Mouse (Mus musculus) kidney, embryonic 15.5 days (tissue): ENCODE data around the gene Tspan17. TPM values are rescaled to one million over a fixed set of nuclear protein-coding genes. Genes with fewer than 3 reads are reported as not detected.
A peak's percentile ranks its signal among the peaks of the same experiment; 100 is the strongest.
"Not testable (repeated sequence)": the region's sequence is repeated elsewhere in the genome, so short reads cannot be mapped to it uniquely, and the experiment has no call there.

ENCODE experiments used
- ATAC-seq: fragments of 200-750 bp; cut with Nextera tagmentation; replicated peaks from 2 replicates; pipeline ENCODE4 v1.8.0; 2017; ENCODE audit warnings: moderate TSS enrichment; ENCODE audit not compliant: low FRiP score
- H3K27ac ChIP-seq: fragments of 300-500 bp; sonication (generic); 2 replicates; pipeline ENCODE4 v1.5.1; 2015; ENCODE audit warnings: mild to moderate bottlenecking, inconsistent platforms
- H3K27me3 ChIP-seq: fragments of 300-500 bp; sonication (generic); 2 replicates; pipeline ENCODE4 v1.6.1; 2015; ENCODE audit warnings: inconsistent platforms
- H3K36me3 ChIP-seq: fragments of 300-500 bp; sonication (generic); 2 replicates; pipeline ENCODE4 v1.6.1; 2015; ENCODE audit warnings: inconsistent platforms
- H3K4me1 ChIP-seq: fragments of 300-500 bp; sonication (generic); 2 replicates; pipeline ENCODE4 v1.6.1; 2015; ENCODE audit warnings: inconsistent platforms
- H3K4me2 ChIP-seq: fragments of 300-500 bp; sonication (generic); 2 replicates; pipeline ENCODE4 v1.6.1; 2015; ENCODE audit warnings: moderate library complexity, mild to moderate bottlenecking, inconsistent platforms
- H3K4me3 ChIP-seq: fragments of 300-500 bp; sonication (generic); replicated peaks from 2 replicates; pipeline ENCODE4 v1.5.1; 2015; ENCODE audit warnings: mild to moderate bottlenecking, inconsistent platforms
- H3K9ac ChIP-seq: fragments of 300-500 bp; sonication (generic); 2 replicates; pipeline ENCODE4 v1.6.1; 2015; ENCODE audit warnings: mild to moderate bottlenecking, inconsistent platforms
- H3K9me3 ChIP-seq: fragments of 300-500 bp; sonication (generic); replicated peaks from 2 replicates; pipeline ENCODE4 v1.6.1; 2016; ENCODE audit warnings: inconsistent platforms
- WGBS: fragments of 180-500 bp; shearing (Covaris S2); methylation state at CpG from one replicate; pipeline ENCODE4 v1.1.7; 2015; ENCODE audit warnings: mixed read lengths; 5-methylcytosine and 5-hydroxymethylcytosine counted together
- polyA plus RNA-seq: library from polyadenylated mRNA; unstranded; fragments of >200 nt; fragmentation: Nextera tagmentation; extraction: Ambion mirVana; gene quantifications from 2 replicates; pipeline ENCODE4 v1.2.1, GENCODE M21; 2015

Tspan17 gene
- polyA plus RNA-seq, 1 experiment from 2014 or later = 13.4 TPM

DNA sequence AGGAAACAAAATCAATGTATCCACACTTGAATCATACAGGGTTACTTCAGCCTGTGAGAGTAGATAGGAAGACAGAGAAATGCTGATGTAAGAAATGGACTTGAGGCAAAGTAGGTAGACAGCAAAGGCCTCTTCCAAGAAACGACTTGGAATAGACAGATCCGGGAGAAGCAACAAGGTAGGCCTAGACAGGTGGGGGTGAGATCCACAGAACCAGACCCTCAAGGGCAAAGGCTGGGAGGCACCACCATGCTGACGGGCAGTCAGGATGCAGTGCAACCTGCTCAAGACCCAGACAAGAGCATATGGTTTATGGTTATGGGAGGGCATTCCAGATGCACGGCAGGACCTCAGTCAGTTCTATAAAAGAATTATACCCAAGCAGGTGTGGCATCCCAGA lies 22.2 kb upstream of the Tspan17 start:
- no peak overlapping the region for H3K4me3 ChIP-seq
- no peaks in the 10 kb centered on the region for H3K9me3 ChIP-seq
- no peak for ATAC-seq
- H3K36me3 ChIP-seq = no peaks in the 10 kb centered on the region
- H3K27ac ChIP-seq = no peak overlapping the region
- no peak overlapping the region for H3K4me2 ChIP-seq
- H3K9ac ChIP-seq = no peak overlapping the region
- 74% methylated on average over 4 of the region's 4 CpGs for WGBS
- peaks cover 63% of the 10 kb centered on the region for H3K27me3 ChIP-seq
- H3K4me1 ChIP-seq = peaks cover 14% of the 10 kb centered on the region

DNA sequence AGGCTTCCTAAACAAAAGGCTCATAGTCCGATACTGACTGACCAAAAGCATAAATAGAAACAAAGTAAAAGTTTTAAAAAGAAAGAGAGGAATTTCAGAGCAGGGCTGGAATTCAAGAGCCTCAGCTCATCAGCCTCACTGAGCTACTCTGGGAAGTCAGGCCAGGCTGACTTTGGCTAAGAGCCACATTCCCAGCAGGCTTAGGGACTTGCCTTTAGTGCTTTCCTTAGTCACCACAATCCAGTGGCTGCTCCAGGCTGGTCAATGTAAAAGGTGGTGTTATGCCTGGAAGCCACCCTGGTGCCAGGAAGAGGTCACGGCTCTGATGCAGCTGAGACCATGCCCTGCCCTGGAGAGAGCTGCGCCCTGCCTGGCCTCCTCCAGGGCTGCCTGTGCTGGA lies 8.6 kb upstream of the Tspan17 start:
- no peak overlapping the region for H3K4me2 ChIP-seq
- no peak overlapping the region for H3K4me3 ChIP-seq
- no peak overlapping the region for H3K9ac ChIP-seq
- no peak for ATAC-seq
- no peaks in the 10 kb centered on the region for H3K4me1 ChIP-seq
- H3K27me3 ChIP-seq = no peaks in the 10 kb centered on the region
- 83% methylated on average over 3 of the region's 3 CpGs for WGBS
- no peaks in the 10 kb centered on the region for H3K9me3 ChIP-seq
- no peaks in the 10 kb centered on the region for H3K36me3 ChIP-seq
- no peak overlapping the region for H3K27ac ChIP-seq

DNA sequence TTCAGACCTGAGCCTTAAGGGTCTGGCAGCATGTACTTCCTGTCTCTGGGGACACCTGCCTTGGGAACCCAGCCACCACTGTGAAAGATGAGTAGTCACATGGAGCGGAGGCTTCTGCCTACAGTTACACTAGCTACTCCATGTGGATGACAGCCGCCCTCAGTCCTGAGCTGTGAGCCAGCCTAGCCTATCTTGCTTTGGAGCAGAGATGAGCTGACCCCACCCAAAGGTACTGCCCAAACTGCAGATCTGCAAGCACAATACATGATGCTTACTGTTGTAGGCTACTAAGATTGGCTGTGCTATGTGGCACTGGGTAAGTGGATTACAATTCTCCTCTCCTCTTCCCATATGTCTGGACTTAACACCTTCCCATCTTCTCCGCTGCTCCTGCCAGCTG lies 8.1 kb upstream of the Tspan17 start:
- H3K27ac ChIP-seq = no peak overlapping the region
- no peak for ATAC-seq
- no peaks in the 10 kb centered on the region for H3K27me3 ChIP-seq
- H3K36me3 ChIP-seq = no peaks in the 10 kb centered on the region
- H3K4me3 ChIP-seq = no peak overlapping the region
- no peak overlapping the region for H3K9ac ChIP-seq
- H3K9me3 ChIP-seq = no peaks in the 10 kb centered on the region
- no peaks in the 10 kb centered on the region for H3K4me1 ChIP-seq
- WGBS = 80% methylated on average over 3 of the region's 3 CpGs
- H3K4me2 ChIP-seq = no peak overlapping the region

DNA sequence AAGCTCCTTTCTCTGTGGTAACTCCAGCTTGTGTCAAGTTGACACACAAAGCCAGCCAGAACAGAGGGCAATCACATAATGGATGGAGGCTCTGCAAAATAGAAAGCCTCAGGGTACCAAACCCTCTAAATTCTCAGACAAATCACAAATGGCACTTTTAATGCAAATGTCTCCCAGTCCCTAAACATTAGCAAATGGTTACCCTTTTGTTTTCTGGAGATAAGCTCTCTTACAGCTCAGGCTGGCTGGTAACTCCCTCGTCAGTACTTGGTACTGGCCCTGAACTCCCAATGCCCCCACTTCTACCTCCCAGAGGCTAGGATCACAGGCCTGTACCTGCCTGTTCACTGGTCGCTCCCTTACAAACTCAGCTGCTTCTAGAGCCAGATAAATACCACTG lies 5.9 kb upstream of the Tspan17 start:
- no peaks in the 10 kb centered on the region for H3K4me1 ChIP-seq
- H3K27me3 ChIP-seq = 0 out of 2 replicates have a peak, but pooled peaks cover 5% of the 10 kb centered on the region
- H3K9ac ChIP-seq = no peak overlapping the region
- no peak for ATAC-seq
- H3K27ac ChIP-seq = no peak overlapping the region
- H3K4me2 ChIP-seq = no peak overlapping the region
- H3K36me3 ChIP-seq = no peaks in the 10 kb centered on the region
- no peaks in the 10 kb centered on the region for H3K9me3 ChIP-seq
- WGBS = 51% methylated on average over 2 of the region's 2 CpGs
- H3K4me3 ChIP-seq = no peak overlapping the region

DNA sequence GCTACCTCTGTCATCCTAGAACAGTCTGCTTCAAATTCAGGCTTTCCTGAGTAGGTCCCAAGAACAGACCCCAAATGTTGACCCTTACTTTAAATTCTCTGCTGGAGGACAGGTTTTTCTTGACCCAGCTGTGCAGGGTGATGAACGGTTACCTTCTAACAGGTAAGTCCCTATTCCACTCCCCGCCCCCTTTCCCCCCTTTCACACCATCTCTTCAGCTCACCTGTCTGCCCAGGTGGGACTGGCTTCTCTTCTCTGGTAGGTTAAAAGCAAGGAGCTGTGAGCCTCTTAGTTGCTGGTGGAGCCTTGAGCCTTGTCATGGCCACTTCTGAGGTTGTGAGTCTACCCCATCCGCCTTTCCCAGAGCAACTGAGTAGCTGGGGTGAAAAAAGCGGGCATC lies 5.5 kb upstream of the Tspan17 start, which contains the start of gene Eif4e1b:
Gene Eif4e1b, plus strand, starts transcription at position 301 of the 400 bp plus-strand sequence.
- no peak for ATAC-seq

DNA sequence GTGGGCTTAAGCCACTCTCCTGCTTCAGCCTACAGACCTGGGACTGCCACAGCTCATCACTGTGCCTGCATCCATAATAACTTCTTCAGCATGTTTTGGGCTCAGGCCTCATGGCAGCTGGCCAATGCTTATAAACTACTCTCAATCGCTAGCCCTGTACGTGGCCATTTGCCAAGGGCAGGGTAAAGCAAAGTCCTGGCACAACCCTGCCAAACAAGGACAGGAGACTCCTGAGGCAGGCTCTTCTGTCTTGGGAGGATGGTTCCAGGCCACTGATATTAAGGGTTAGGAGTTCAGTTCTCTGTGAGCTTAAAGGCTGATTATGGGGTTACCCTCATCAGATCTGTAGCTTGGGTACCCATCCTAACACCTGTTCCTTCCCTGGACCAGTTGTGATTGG lies 1.6 kb upstream of the Tspan17 start:
- Histone ChIP-seq H3K27me3 (peaks cover 30% of the 10 kb centered on the region), H3K4me1 (peaks cover 23% of the 10 kb centered on the region)
- ATAC-seq, H3K9ac ChIP-seq, H3K4me3 ChIP-seq, H3K36me3 ChIP-seq, H3K27ac ChIP-seq, H3K4me2 ChIP-seq, H3K9me3 ChIP-seq: not testable (repeated sequence)
- 79% methylated on average over 2 of the region's 2 CpGs for WGBS

More for the DNA sequence above, 5.5 kb upstream of the Tspan17 start, which contains the start of gene Eif4e1b:
- no peaks in the 10 kb centered on the region for H3K36me3 ChIP-seq
- H3K4me1 ChIP-seq = peaks cover 2% of the 10 kb centered on the region; the same call in 1 of the 2 replicates
- 87% methylated on average over 4 of the region's 4 CpGs for WGBS
- H3K4me3 ChIP-seq = no peak within 1 kb of the TSS
- no peak within 1 kb of the TSS for H3K27ac ChIP-seq
- 0 out of 2 replicates have a peak, but pooled peaks cover 5% of the 10 kb centered on the region for H3K27me3 ChIP-seq
- H3K4me2 ChIP-seq = no peak within 1 kb of the TSS
- H3K9me3 ChIP-seq = no peaks in the 10 kb centered on the region
- no peak within 1 kb of the TSS for H3K9ac ChIP-seq

DNA sequence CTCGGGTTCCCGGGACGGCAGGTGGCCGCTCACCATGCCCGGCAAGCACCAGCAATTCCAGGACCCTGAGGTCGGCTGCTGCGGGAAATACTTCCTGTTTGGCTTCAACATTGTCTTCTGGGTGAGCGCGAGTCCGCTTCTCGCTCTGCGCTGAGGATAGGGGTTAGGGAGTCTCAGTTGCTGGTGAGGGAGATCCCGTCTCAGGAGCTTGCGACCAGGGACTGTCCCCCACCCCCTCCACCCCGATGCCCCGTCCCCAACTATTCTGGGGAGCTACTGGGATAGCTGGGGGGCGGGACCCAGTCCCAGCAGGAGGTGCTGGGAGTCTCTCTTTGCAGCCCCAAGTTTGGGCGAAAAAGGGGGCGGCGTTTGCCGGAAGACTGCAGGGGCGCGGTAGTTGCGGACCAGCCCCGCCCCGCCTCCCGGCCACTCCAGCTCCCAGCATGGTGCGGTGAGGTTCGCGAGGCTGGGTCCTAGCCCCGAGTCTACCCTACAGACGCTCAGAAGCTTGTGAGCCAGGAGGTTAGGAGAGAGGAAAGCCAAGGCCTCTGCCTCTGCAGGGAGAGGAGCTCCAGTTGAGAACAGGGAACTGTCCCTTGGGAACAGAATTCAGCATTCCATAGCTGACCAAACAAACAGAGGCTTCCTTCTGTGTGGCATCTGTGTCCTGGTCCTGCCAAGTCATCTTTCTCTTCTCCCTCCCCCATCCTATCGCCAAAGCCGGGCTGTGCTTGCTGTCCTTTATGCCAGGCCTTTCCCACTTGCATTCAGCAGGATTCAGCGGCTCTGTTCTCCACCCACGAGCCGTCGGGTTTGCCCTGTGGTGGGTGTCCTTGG lies 602 bp downstream of the Tspan17 start:
- H3K4me1 ChIP-seq = peaks cover 23% of the 10 kb centered on the region
- peak overlapping the region; percentile 42 for H3K9ac ChIP-seq
- H3K36me3 ChIP-seq = no peaks in the 10 kb centered on the region
- no peaks in the 10 kb centered on the region for H3K9me3 ChIP-seq
- ATAC-seq = peak; percentile 47
- peak overlapping the region; percentile 59 for H3K4me3 ChIP-seq
- H3K27ac ChIP-seq = peak overlapping the region; percentile 37; the same call in 1 of the 2 replicates
- H3K27me3 ChIP-seq = peaks cover 30% of the 10 kb centered on the region
- 1% methylated on average over 38 of the region's 38 CpGs for WGBS
- H3K4me2 ChIP-seq = peak overlapping the region; percentile 94

DNA sequence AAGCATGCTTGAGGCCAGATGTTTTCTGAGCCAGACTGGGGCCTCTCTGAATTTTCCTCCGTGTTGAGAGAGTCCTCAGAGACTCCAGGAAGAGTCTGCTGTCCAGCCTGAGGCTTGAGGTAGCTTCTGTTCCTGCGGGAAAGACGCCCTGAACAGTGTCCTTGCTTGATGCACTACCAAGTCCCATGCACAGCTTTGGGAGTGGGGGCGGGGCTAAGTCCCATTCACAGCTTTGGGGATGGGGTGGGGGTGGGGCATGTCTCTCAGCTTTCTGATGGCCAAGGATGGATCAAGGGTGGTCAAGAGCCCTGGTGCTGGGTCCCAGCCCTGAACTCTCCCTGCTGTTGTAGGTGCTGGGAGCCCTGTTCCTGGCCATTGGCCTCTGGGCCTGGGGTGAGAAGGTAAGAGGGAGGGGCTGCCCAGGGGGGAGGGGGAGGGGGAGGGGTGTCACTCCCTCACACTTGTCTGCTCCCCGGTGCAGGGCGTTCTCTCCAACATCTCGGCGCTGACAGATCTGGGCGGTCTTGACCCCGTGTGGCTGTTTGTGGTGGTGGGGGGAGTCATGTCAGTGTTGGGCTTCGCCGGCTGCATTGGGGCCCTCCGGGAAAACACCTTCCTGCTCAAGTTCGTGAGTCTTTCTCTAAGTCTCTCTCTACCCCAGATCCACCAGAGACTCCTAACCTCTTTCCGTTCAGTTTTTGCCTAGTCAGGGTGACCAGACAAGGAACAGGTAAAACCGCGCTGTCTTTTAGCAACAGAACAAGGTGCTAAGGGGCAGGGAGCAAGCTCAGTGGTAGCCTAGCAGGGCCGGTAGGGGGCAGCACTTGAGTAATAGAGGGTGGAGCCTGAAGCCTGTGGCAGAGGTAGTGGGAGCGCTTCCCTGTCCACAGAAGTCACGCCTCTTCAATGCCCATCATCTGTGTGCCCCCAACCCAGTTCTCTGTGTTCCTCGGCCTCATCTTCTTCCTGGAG lies 3.4 kb downstream of the Tspan17 start:
- peaks cover 29% of the 10 kb centered on the region for H3K27me3 ChIP-seq
- H3K9me3 ChIP-seq = no peaks in the 10 kb centered on the region
- no peak overlapping the region for H3K4me3 ChIP-seq
- 16% methylated on average over 21 of the region's 21 CpGs for WGBS
- ATAC-seq = no peak
- no peak overlapping the region for H3K4me2 ChIP-seq
- no peak overlapping the region for H3K9ac ChIP-seq
- H3K27ac ChIP-seq = no peak overlapping the region
- no peaks in the 10 kb centered on the region for H3K36me3 ChIP-seq
- peaks cover 23% of the 10 kb centered on the region for H3K4me1 ChIP-seq

DNA sequence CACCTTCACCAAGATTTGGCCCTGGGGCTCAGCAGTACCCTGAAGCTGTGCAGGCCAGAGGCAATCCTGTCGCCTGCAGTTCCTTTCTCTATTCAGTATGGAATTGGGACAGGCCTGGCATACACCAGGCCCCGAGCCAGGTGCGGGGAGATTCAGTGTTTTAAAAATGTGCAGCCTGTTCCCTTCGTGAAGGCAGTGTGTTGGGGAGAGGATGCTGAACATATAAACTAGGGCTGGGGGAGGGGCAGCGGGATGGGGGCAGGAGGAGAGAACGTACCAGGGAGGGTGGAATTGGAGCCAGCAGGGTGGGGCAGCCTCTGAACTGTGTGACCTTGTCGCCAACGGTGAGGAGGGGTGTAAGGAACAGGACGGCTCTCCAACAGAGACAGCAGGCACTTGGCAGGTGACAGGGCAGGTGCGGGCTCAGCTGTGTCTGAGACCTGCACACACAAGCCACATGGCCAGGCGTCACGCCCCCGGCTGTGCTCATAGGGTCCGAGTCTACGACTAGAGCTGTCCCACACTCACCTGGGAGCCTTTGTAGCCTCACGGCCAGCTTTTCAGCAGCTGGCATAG lies 4.9 kb downstream of the Tspan17 start:
- Histone ChIP-seq H3K27me3 (peaks cover 43% of the 10 kb centered on the region), H3K4me3 (no peak overlapping the region), H3K4me1 (peaks cover 18% of the 10 kb centered on the region), H3K9me3 (no peaks in the 10 kb centered on the region), H3K9ac (no peak overlapping the region), H3K4me2 (no peak overlapping the region), H3K36me3 (no peaks in the 10 kb centered on the region), H3K27ac (no peak overlapping the region)
- no peak for ATAC-seq
- WGBS = 69% methylated on average over 16 of the region's 16 CpGs

DNA sequence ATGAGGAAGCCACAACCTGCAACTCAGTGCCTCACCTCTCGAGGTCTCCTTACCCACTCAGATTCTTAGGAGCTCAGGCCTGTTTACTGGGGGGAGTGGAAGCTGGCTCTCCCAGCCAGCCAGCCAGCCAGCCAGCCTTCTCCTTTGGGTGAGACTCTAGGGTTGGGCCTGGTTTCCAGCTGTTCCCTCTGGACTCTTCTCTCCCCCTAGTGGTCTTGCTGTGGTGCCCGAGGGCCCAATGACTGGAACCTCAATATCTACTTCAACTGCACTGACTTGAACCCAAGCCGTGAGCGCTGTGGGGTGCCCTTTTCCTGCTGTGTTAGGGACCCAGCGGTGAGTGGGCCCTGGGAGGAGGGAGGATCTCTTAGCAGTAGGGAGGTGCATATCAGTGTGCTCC lies 5.7 kb downstream of the Tspan17 start:
- peaks cover 46% of the 10 kb centered on the region for H3K27me3 ChIP-seq

DNA sequence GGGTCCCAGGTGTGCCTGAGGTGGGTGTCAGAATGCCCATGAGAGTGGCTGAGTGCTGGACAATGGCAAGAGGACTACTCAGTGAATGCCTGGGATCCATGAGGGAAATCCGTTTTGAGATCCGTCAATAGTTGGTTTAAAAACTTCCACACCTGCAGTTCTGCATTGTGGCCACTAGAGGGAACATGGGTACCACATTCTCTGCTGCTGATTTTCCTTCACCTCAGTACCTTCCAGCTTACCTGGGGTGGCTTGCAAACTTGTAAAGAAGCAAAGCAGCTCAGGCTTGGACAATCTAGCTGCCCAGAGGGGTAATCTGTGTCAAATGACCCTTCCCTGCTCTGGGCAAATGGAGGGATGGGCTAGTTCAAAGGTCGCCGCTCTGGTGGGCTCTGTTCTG lies 8.2 kb downstream of the Tspan17 start:
- H3K9me3 ChIP-seq = no peaks in the 10 kb centered on the region
- H3K4me1 ChIP-seq = 0 out of 2 replicates have a peak, but pooled peaks cover 5% of the 10 kb centered on the region
- WGBS = 34% methylated on average over 4 of the region's 4 CpGs
- no peak overlapping the region for H3K4me3 ChIP-seq
- no peak overlapping the region for H3K9ac ChIP-seq
- peaks cover 28% of the 10 kb centered on the region; the same call in 1 of the 2 replicates for H3K27me3 ChIP-seq
- no peak overlapping the region for H3K4me2 ChIP-seq
- H3K36me3 ChIP-seq = no peaks in the 10 kb centered on the region
- ATAC-seq = no peak
- H3K27ac ChIP-seq = no peak overlapping the region

More for the DNA sequence above, 5.7 kb downstream of the Tspan17 start:
- H3K36me3 ChIP-seq = no peaks in the 10 kb centered on the region
- no peak overlapping the region for H3K9ac ChIP-seq
- H3K27ac ChIP-seq = no peak overlapping the region
- no peak overlapping the region for H3K4me2 ChIP-seq
- H3K9me3 ChIP-seq = no peaks in the 10 kb centered on the region
- ATAC-seq = no peak
- no peak overlapping the region for H3K4me3 ChIP-seq
- WGBS = 46% methylated on average over 5 of the region's 5 CpGs
- H3K4me1 ChIP-seq = peaks cover 11% of the 10 kb centered on the region
